Mouse (Mus musculus) limb, embryonic 14.5 days (tissue): ENCODE data around the gene Arhgap24. TPM values are rescaled to one million over a fixed set of nuclear protein-coding genes. Genes with fewer than 3 reads are reported as not detected.

Experiments used
- ATAC-seq: fragments of 200-750 bp; cut with Nextera tagmentation; 2 replicates; pipeline ENCODE4 v1.8.0; 2017; ENCODE audit warnings: low read depth, moderate number of reproducible peaks, moderate TSS enrichment; ENCODE audit not compliant: low FRiP score
- DNase-seq: peaks from one replicate; pipeline ENCODE4 v3.0.0-alpha.2; 2015; ENCODE audit warnings: low spot score
- H3K27ac ChIP-seq: fragments of 300-500 bp; sonication (generic); replicated peaks from 2 replicates; pipeline ENCODE4 v1.5.1; 2014; ENCODE audit warnings: low read depth, mild to moderate bottlenecking, low read length, moderate library complexity, mixed read lengths
- H3K27me3 ChIP-seq: fragments of 300-500 bp; sonication (generic); 2 replicates; pipeline ENCODE4 v1.6.1; 2014; ENCODE audit warnings: low read length, mixed read lengths; ENCODE audit not compliant: control insufficient read depth, insufficient read depth
- H3K36me3 ChIP-seq: fragments of 300-500 bp; sonication (generic); 2 replicates; pipeline ENCODE4 v1.6.1; 2014; ENCODE audit warnings: mild to moderate bottlenecking, low read length, moderate library complexity, mixed read lengths; ENCODE audit not compliant: control insufficient read depth, insufficient read depth
- H3K4me1 ChIP-seq: fragments of 300-500 bp; sonication (generic); 2 replicates; pipeline ENCODE4 v1.6.1; 2014; ENCODE audit warnings: antibody characterized with exemption, low read length, mixed read lengths; ENCODE audit not compliant: control insufficient read depth, insufficient read depth
- H3K4me2 ChIP-seq: fragments of 300-500 bp; sonication (generic); replicated peaks from 2 replicates; pipeline ENCODE4 v1.6.1; 2014; ENCODE audit warnings: low read depth, mild to moderate bottlenecking, low read length, moderate library complexity; ENCODE audit not compliant: severe bottlenecking
- H3K4me3 ChIP-seq: fragments of 300-500 bp; sonication (generic); replicated peaks from 2 replicates; pipeline ENCODE4 v1.5.1; 2014; ENCODE audit warnings: low read length
- H3K9ac ChIP-seq: fragments of 300-500 bp; sonication (generic); 2 replicates; pipeline ENCODE4 v1.6.1; 2014; ENCODE audit warnings: mild to moderate bottlenecking, low read depth, low read length, moderate library complexity; ENCODE audit not compliant: severe bottlenecking
- H3K9me3 ChIP-seq: fragments of 300-500 bp; sonication (generic); 2 replicates; pipeline ENCODE4 v1.6.1; 2016; ENCODE audit warnings: low read length; ENCODE audit not compliant: control insufficient read depth
- POLR2A ChIP-seq: fragments of 200-500 bp; IDR thresholded peaks from 2 replicates; pipeline ENCODE4 v1.8.0; 2012; ENCODE audit warnings: inconsistent platforms, mild to moderate bottlenecking, moderate library complexity, borderline replicate concordance; ENCODE audit not compliant: insufficient read depth, insufficient read length; ENCODE audit errors: extremely low read depth
- WGBS: fragments of 180-500 bp; shearing (Covaris S2); extraction: QIAGEN DNeasy Blood & Tissue Kit; methylation state at CpG from one replicate; pipeline ENCODE4 v1.1.7; 2014; 5-methylcytosine and 5-hydroxymethylcytosine counted together
- polyA plus RNA-seq, 2 experiments: library from polyadenylated mRNA; depleted of rRNA in 1 of 2; stranded (reverse) in 1 of 2; unstranded in 1 of 2; fragments of >200 nt; fragmentation: Nextera tagmentation in 1 of 2; extraction: Ambion mirVana in 1 of 2; gene quantifications; 2 replicates each; pipeline versions ENCODE4 v1.2.1 to v1.2.3; 2012 to 2014

Arhgap24 gene
- polyA plus RNA-seq, 2 experiments: 20.2 to 25.8 TPM

- WGBS: 71% methylated on average over 10 of the region's 10 CpGs
- ATAC-seq (no peak), DNase-seq (no peak)
- Histone ChIP-seq H3K9ac (no peak overlapping the region), H3K27ac (no peak overlapping the region), H3K27me3 (no peaks in the 10 kb centered on the region), H3K9me3 (no peaks in the 10 kb centered on the region), H3K36me3 (no peaks in the 10 kb centered on the region), H3K4me3 (no peak overlapping the region), H3K4me1 (peaks cover 27% of the 10 kb centered on the region), H3K4me2 (no peak overlapping the region)
- no peak for TF ChIP-seq POLR2A
Observed at GRCm38 (mm10) chr5:102765694-102766093, 284.5 kb downstream of the Arhgap24 start.

DNA sequence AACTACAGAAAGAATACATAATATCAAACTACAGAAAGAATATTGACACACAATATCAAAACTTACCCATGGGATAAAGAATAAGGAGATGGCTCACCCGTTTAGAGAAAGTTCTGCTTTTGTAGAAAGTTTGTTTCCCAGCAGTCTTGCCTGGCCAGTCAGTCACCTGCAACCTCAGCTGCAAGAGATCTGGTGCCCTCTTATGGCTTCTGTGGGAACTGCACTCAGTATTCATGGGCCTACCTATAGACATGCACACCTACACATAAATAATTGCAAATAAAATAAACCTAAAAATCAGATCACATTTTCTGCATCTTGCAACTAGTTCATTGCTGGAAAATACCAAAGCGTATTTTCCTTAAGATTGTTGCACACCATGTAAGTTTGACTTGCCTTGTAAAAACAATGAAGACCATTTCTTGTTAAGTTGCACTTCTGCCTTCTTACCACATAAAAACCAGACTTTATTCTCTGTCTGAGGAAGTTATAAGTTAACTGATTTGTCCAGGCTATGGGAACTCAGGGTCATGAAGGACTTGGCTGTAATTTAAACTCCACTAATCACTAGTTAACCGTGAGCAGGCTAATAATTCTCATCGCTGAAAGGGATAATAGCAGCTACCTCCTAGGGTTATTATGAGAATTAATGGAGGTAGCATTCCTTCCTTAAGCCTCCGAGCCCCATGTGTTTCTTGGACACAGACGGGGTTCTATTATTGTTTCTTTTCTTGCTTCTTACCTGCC, 285.3 kb downstream of the Arhgap24 start:
- Histone ChIP-seq H3K36me3 (no peaks in the 10 kb centered on the region), H3K27me3 (no peaks in the 10 kb centered on the region), H3K9me3 (no peaks in the 10 kb centered on the region), H3K4me2 (no peak overlapping the region), H3K27ac (no peak overlapping the region), H3K4me1 (peaks cover 27% of the 10 kb centered on the region), H3K9ac (no peak overlapping the region), H3K4me3 (no peak overlapping the region)
- no peak for TF ChIP-seq POLR2A
- DNase-seq (no peak), ATAC-seq (no peak)
- WGBS: 42% methylated on average over 6 of the region's 6 CpGs

GRCm38 (mm10) chr5:102767058-102767444, 285.9 kb downstream of the Arhgap24 start:
- Histone ChIP-seq H3K4me2 (no peak overlapping the region), H3K27ac (peak overlapping the region; percentile 46; the same call in 1 of the 2 replicates), H3K27me3 (no peaks in the 10 kb centered on the region), H3K9me3 (no peaks in the 10 kb centered on the region), H3K4me3 (no peak overlapping the region), H3K4me1 (peaks cover 27% of the 10 kb centered on the region), H3K9ac (no peak overlapping the region), H3K36me3 (no peaks in the 10 kb centered on the region)
- TF ChIP-seq POLR2A: no peak
- no peak for DNase-seq
- 42% methylated on average over 4 of the region's 4 CpGs for whole genome bisulfite sequencing
- ATAC-seq: no peak

- no peak overlapping the region for H3K4me3 ChIP-seq
- 21% methylated on average over 7 of the region's 7 CpGs for WGBS
- H3K9me3 ChIP-seq: no peaks in the 10 kb centered on the region
- peaks cover 25% of the 10 kb centered on the region for H3K4me1 ChIP-seq
- H3K27me3 ChIP-seq: no peaks in the 10 kb centered on the region
- H3K36me3 ChIP-seq: no peaks in the 10 kb centered on the region
- no peak overlapping the region for H3K9ac ChIP-seq
- H3K27ac ChIP-seq: peak overlapping the region; percentile 46; the same call in 1 of the 2 replicates
- no peak overlapping the region; the same call in 1 of the 2 replicates for H3K4me2 ChIP-seq
- ATAC-seq (peak; percentile 54; the same call in 1 of the 2 replicates), DNase-seq (peak; percentile 59)
- no peak for TF ChIP-seq POLR2A
Observed at GRCm38 (mm10) chr5:102767822-102768221, 286.6 kb downstream of the Arhgap24 start.

GRCm38 (mm10) chr5:102768385-102769080, 287.3 kb downstream of the Arhgap24 start:
- Histone ChIP-seq H3K4me3 (0 out of 2 replicates have a peak overlapping the region, but pooled peaks have one; percentile 5), H3K4me1 (peaks cover 25% of the 10 kb centered on the region), H3K27me3 (no peaks in the 10 kb centered on the region), H3K4me2 (peak overlapping the region; percentile 31), H3K9me3 (no peaks in the 10 kb centered on the region), H3K9ac (0 out of 2 replicates have a peak overlapping the region, but pooled peaks have one; percentile 12), H3K27ac (peak overlapping the region; percentile 33; the same call in 1 of the 2 replicates), H3K36me3 (no peaks in the 10 kb centered on the region)
- 30% methylated on average over 12 of the region's 12 CpGs for WGBS
- no peak for TF ChIP-seq POLR2A
- ATAC-seq (peak; percentile 87), DNase-seq (peak; percentile 66)
